10 mouse cellular contexts compared by ENCODE assay signal in the genomic region with DNA sequence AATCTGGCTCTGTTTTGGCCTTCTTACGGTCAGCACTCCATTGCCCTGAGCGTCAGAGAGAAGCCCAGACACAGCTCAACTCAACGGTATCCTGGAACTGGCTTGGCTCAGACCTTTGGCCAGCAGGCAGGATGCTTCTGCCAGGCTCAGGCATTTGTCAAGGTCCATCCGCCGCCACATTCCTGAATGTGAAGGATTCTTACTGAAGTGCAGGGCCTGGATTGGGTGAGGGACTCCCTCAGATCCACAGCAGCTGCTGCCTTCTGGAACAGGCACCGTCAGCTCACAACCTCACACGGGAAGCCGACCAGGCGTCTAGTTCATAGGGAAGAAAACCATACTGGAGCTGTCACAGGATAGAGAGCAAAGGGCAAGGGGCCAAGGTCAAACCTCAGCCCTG.
A peak's percentile ranks its signal among the peaks of the same experiment; 100 is the strongest.
DNase-seq lines count a peak whose midpoint lies in the region; ATAC-seq and TF ChIP-seq lines count a peak whose summit lies in the region.
"Had no signal": no experiment of that assay in that cellular context is flagged by ENCODE, and none has a peak within 500 bp of the region (broad histone marks: within the 10 kb centered on the region; RNA-seq: fewer than 3 reads in every experiment).

No protein-coding gene starts in this region.

- WGBS in liver, adult 2 months = 37% methylated on average over 9 of the region's 9 CpGs
- WGBS in liver, embryonic 11.5 days = 35% methylated on average over 9 of the region's 9 CpGs
- 32% methylated on average over 9 of the region's 9 CpGs for WGBS in stomach, embryonic 16.5 days
- WGBS in midbrain, embryonic 11.5 days = 73% methylated on average over 9 of the region's 9 CpGs
- 77% methylated on average over 9 of the region's 9 CpGs for WGBS in forebrain, embryonic 15.5 days

- TF ChIP-seq CTCF in liver, adult 2 months (IDR thresholded peaks at IDR 0.05; ENCODE audit: low read depth, low read length) = no peak

- no peak overlapping the region for H3K4me3 ChIP-seq in liver, adult 2 months (ENCODE audit: insufficient read depth, low read depth, low read length)
- H3K4me3 ChIP-seq in liver, embryonic 11.5 days (ENCODE audit: low read depth, low read length) = no peak overlapping the region
- H3K4me3 ChIP-seq in stomach, embryonic 16.5 days (replicated peaks; ENCODE audit: low read length) = no peak overlapping the region
- no peak overlapping the region for H3K4me3 ChIP-seq in midbrain, embryonic 11.5 days (ENCODE audit: low read depth, low read length)
- no peak overlapping the region for H3K4me3 ChIP-seq in forebrain, embryonic 15.5 days
- H3K4me3 ChIP-seq: embryonic facial prominence, embryonic 12.5 days had no signal

- peaks cover 2% of the 10 kb centered on the region; the same call in 1 of the 2 replicates for H3K4me1 ChIP-seq in liver, adult 2 months (ENCODE audit: control insufficient read depth, insufficient read depth, low read length)
- H3K4me1 ChIP-seq in liver, embryonic 11.5 days (replicated peaks; ENCODE audit: control insufficient read depth, insufficient read depth, low read length) = peaks cover 19% of the 10 kb centered on the region
- H3K4me1 ChIP-seq in stomach, embryonic 16.5 days (ENCODE audit: control insufficient read depth, insufficient read depth, low read length) = peaks cover 18% of the 10 kb centered on the region; the same call in 1 of the 2 replicates
- H3K4me1 ChIP-seq in midbrain, embryonic 11.5 days (ENCODE audit: control insufficient read depth, insufficient read depth, low read length) = no peaks in the 10 kb centered on the region
- no peaks in the 10 kb centered on the region for H3K4me1 ChIP-seq in forebrain, embryonic 15.5 days

- no peak for ATAC-seq in liver, embryonic 11.5 days (replicated peaks; ENCODE audit: low FRiP score)
- no peak for ATAC-seq in stomach, embryonic 16.5 days (ENCODE audit: insufficient read depth, low FRiP score)
- no peak for ATAC-seq in midbrain, embryonic 11.5 days (ENCODE audit: low FRiP score)
- no peak for ATAC-seq in forebrain, embryonic 15.5 days (replicated peaks)
- ATAC-seq: Patski had no signal

- H3K27me3 ChIP-seq in liver, adult 2 months (ENCODE audit: control insufficient read depth, insufficient read depth, low read length) = no peaks in the 10 kb centered on the region
- peaks cover 5% of the 10 kb centered on the region; the same call in 1 of the 2 replicates for H3K27me3 ChIP-seq in liver, embryonic 11.5 days (replicated peaks; ENCODE audit: control insufficient read depth, insufficient read depth, low read length)
- H3K27me3 ChIP-seq in stomach, embryonic 16.5 days (ENCODE audit: control insufficient read depth, insufficient read depth, low read length) = no peaks in the 10 kb centered on the region
- no peaks in the 10 kb centered on the region for H3K27me3 ChIP-seq in midbrain, embryonic 11.5 days (ENCODE audit: control insufficient read depth, insufficient read depth, low read length)
- no peaks in the 10 kb centered on the region for H3K27me3 ChIP-seq in forebrain, embryonic 15.5 days

- DNase-seq in liver, adult 2 months (ENCODE audit: extremely low read depth, low read depth, low spot score) = peak; percentile 42
- DNase-seq in liver, embryonic 11.5 days (ENCODE audit: low spot score) = no peak
- DNase-seq in fibroblast of lung, adult 2 months (ENCODE audit: low read depth) = peak; percentile 28
- DNase-seq in kidney, postnatal 25 days = peak; percentile 56 to 75
- no peak for DNase-seq in midbrain, embryonic 11.5 days (ENCODE audit: low spot score, missing footprints)
- no peak for DNase-seq in testis, postnatal 10 days (ENCODE audit: low spot score)

- no peaks in the 10 kb centered on the region for H3K36me3 ChIP-seq in liver, adult 2 months (ENCODE audit: control insufficient read depth, insufficient read depth, low read length)
- no peaks in the 10 kb centered on the region for H3K36me3 ChIP-seq in liver, embryonic 11.5 days (ENCODE audit: control insufficient read depth, insufficient read depth, low read length)
- H3K36me3 ChIP-seq in stomach, embryonic 16.5 days (ENCODE audit: control insufficient read depth, insufficient read depth, low read length) = no peaks in the 10 kb centered on the region
- no peaks in the 10 kb centered on the region for H3K36me3 ChIP-seq in midbrain, embryonic 11.5 days (ENCODE audit: control insufficient read depth, insufficient read depth, low read length)
- H3K36me3 ChIP-seq in forebrain, embryonic 15.5 days = no peaks in the 10 kb centered on the region
- H3K36me3 ChIP-seq: embryonic facial prominence, embryonic 12.5 days had no signal

- H3K27ac ChIP-seq in liver, adult 2 months (replicated peaks; ENCODE audit: insufficient read depth, low read depth, low read length) = no peak overlapping the region
- no peak overlapping the region for H3K27ac ChIP-seq in liver, embryonic 11.5 days (ENCODE audit: low read depth, low read length)
- H3K27ac ChIP-seq in stomach, embryonic 16.5 days (ENCODE audit: low read length) = peak overlapping the region; percentile 20; the same call in 1 of the 2 replicates
- no peak overlapping the region for H3K27ac ChIP-seq in midbrain, embryonic 11.5 days (ENCODE audit: low read depth, low read length)
- no peak overlapping the region for H3K27ac ChIP-seq in forebrain, embryonic 15.5 days (replicated peaks)
- H3K27ac ChIP-seq: embryonic facial prominence, embryonic 12.5 days had no signal

- H3K79me2 ChIP-seq in liver, adult 2 months (ENCODE audit: control insufficient read depth, insufficient read depth, low read length) = no peaks in the 10 kb centered on the region

- H3K9ac ChIP-seq in liver, adult 2 months (ENCODE audit: low read depth, low read length) = no peak overlapping the region
- no peak overlapping the region for H3K9ac ChIP-seq in liver, embryonic 11.5 days (ENCODE audit: low read depth, low read length)
- H3K9ac ChIP-seq in stomach, embryonic 16.5 days (ENCODE audit: low read length) = no peak overlapping the region
- H3K9ac ChIP-seq in midbrain, embryonic 11.5 days (ENCODE audit: low read length) = no peak overlapping the region
- no peak overlapping the region for H3K9ac ChIP-seq in forebrain, embryonic 15.5 days (replicated peaks)
- H3K9ac ChIP-seq: embryonic facial prominence, embryonic 12.5 days had no signal

- H3K4me2 ChIP-seq in liver, embryonic 11.5 days = no peak overlapping the region
- no peak overlapping the region for H3K4me2 ChIP-seq in stomach, embryonic 16.5 days (ENCODE audit: low read depth, low read length)
- H3K4me2 ChIP-seq in midbrain, embryonic 11.5 days = no peak overlapping the region
- H3K4me2 ChIP-seq in forebrain, embryonic 15.5 days (replicated peaks) = no peak overlapping the region
- H3K4me2 ChIP-seq: embryonic facial prominence, embryonic 12.5 days had no signal

- no peaks in the 10 kb centered on the region for H3K9me3 ChIP-seq in liver, embryonic 11.5 days (ENCODE audit: control insufficient read depth, low read length)
- no peaks in the 10 kb centered on the region for H3K9me3 ChIP-seq in stomach, embryonic 16.5 days (replicated peaks; ENCODE audit: control insufficient read depth, low read length)
- H3K9me3 ChIP-seq in midbrain, embryonic 11.5 days (ENCODE audit: control insufficient read depth, low read length) = no peaks in the 10 kb centered on the region
- no peaks in the 10 kb centered on the region for H3K9me3 ChIP-seq in forebrain, embryonic 15.5 days
- H3K9me3 ChIP-seq: embryonic facial prominence, embryonic 12.5 days had no signal

- TF ChIP-seq POLR2A in liver, adult 2 months (IDR thresholded peaks at IDR 0.05; ENCODE audit: extremely low read depth, insufficient read depth, low read length) = no peak

Comparison
In these comparisons a context has a peak if more than half of its experiments do, and no peak if none do; other contexts are left out.
1. DNase-seq: peak in liver, adult 2 months (single experiment), fibroblast of lung, adult 2 months (single experiment) and kidney, postnatal 25 days (2 of 2); none in liver, embryonic 11.5 days (single experiment), midbrain, embryonic 11.5 days (single experiment) and testis, postnatal 10 days (single experiment).